Mouse (Mus musculus) stomach, postnatal 0 days (tissue): Measurements from ENCODE around the gene Eif2b5. TPM values are rescaled to one million over a fixed set of nuclear protein-coding genes. Genes with fewer than 3 reads are reported as not detected.
"Not testable (repeated sequence)": the region's sequence is repeated elsewhere in the genome, so short reads cannot be mapped to it uniquely, and the experiment has no call there.

ENCODE experiments used
- ATAC-seq: fragments of 200-750 bp; cut with Nextera tagmentation; 2 replicates; pipeline ENCODE4 v1.8.0; 2017; ENCODE audit not compliant: low FRiP score, low TSS enrichment
- DNase-seq: peaks from one replicate; pipeline ENCODE4 v3.0.0-alpha.2; 2016; ENCODE audit warnings: low spot score
- H3K27ac ChIP-seq: fragments of 300-500 bp; sonication (generic); replicated peaks from 2 replicates; pipeline ENCODE4 v1.5.1; 2014; ENCODE audit warnings: mild to moderate bottlenecking, control low read depth
- H3K27me3 ChIP-seq: fragments of 300-500 bp; sonication (generic); 2 replicates; pipeline ENCODE4 v1.6.1; 2014; ENCODE audit warnings: low read length; ENCODE audit not compliant: control insufficient read depth, insufficient read depth
- H3K36me3 ChIP-seq: fragments of 300-500 bp; sonication (generic); 2 replicates; pipeline ENCODE4 v1.6.1; 2014; ENCODE audit warnings: low read length, mixed read lengths; ENCODE audit not compliant: control insufficient read depth, insufficient read depth
- H3K4me1 ChIP-seq: fragments of 300-500 bp; sonication (generic); replicated peaks from 2 replicates; pipeline ENCODE4 v1.6.1; 2014; ENCODE audit warnings: antibody characterized with exemption; ENCODE audit not compliant: control insufficient read depth, insufficient read depth
- H3K4me2 ChIP-seq: fragments of 300-500 bp; sonication (generic); replicated peaks from 2 replicates; pipeline ENCODE4 v1.6.1; 2014; ENCODE audit warnings: low read depth, mild to moderate bottlenecking, control low read depth, moderate library complexity
- H3K4me3 ChIP-seq: fragments of 300-500 bp; sonication (generic); 2 replicates; pipeline ENCODE4 v1.5.1; 2014; ENCODE audit warnings: low read depth, low read length, control low read depth
- H3K9ac ChIP-seq: fragments of 300-500 bp; sonication (generic); 2 replicates; pipeline ENCODE4 v1.6.1; 2014; ENCODE audit warnings: mild to moderate bottlenecking, low read length, control low read depth, mixed read lengths
- H3K9me3 ChIP-seq: fragments of 300-500 bp; sonication (generic); 2 replicates; pipeline ENCODE4 v1.6.1; 2016; ENCODE audit warnings: low read length; ENCODE audit not compliant: control insufficient read depth
- CTCF ChIP-seq: IDR thresholded peaks from 2 replicates; pipeline ENCODE4 v1.5.1; 2016; ENCODE audit warnings: antibody characterized with exemption, low read depth, mild to moderate bottlenecking, moderate library complexity
- EP300 ChIP-seq: optimal IDR thresholded peaks from 2 replicates; pipeline ENCODE3; 2016; ENCODE audit warnings: antibody characterized with exemption
- WGBS: fragments of 180-500 bp; shearing (Covaris S2); extraction: QIAGEN DNeasy Blood & Tissue Kit; methylation state at CpG from one replicate; pipeline ENCODE4 v1.1.7; 2014; 5-methylcytosine and 5-hydroxymethylcytosine counted together
- polyA plus RNA-seq: library from polyadenylated mRNA; unstranded; fragments of >200 nt; fragmentation: Nextera tagmentation; extraction: Ambion mirVana; gene quantifications from 2 replicates; pipeline ENCODE4 v1.2.1, GENCODE M21; 2015

Eif2b5 gene
- polyA plus RNA-seq = 58.2 and 58.7 TPM in 2 replicates

DNA sequence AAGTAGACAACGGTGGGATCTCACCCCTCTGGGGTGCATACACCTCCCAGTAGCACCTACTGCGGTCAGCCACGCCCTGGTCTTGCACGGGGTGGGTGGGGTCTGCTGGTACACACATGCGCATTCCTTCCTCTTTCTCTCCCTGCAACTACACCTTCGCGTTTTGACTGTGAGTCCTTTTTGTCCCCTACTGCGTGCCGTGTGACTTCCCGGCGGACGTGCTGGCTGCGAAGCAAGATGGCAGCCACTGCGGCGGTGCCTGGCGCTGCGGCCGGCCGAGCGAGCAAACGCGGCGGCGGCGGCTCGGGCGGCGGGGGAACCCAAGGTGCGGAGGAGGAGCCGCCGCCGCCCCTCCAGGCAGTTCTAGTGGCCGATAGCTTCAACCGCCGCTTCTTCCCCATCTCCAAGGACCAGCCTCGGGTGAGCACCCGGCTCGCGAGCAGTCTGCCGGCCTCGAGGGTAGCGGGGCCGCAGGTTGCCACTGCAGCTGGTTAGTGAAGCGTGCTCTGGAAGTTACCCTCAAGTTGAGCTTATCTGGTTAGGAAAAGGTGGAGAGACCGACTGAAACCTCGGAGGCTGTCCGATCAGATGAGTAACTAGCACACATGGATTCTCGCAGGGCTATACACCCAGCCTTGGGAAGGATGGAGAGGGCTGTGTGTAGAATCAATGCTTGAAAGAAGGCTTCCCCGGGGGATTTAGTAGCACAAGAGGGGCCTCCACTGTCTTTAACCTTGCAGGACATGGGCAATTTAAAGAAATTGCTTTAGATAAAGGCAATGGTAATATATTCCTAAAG, at the start of gene Eif2b5:
TSS of gene Eif2b5 (plus strand) at position 141 of the 799 bp plus-strand sequence.
- Histone ChIP-seq H3K36me3 (peaks cover 18% of the 10 kb centered on the region), H3K9ac (peak within 1 kb of the TSS; percentile 91), H3K4me1 (no peaks in the 10 kb centered on the region; the same call in 1 of the 2 replicates), H3K4me3 (peak within 1 kb of the TSS; percentile 85), H3K27me3 (no peaks in the 10 kb centered on the region), H3K27ac (peak within 1 kb of the TSS; percentile 85), H3K9me3 (no peaks in the 10 kb centered on the region), H3K4me2 (peak within 1 kb of the TSS; percentile 76)
- ATAC-seq (peak; percentile 94), DNase-seq (peak; percentile 94)
- TF ChIP-seq EP300 (no peak), CTCF (peak; percentile 29; the same call in 1 of the 2 replicates)
- WGBS = under 1% methylated on average over 49 of the region's 49 CpGs

DNA sequence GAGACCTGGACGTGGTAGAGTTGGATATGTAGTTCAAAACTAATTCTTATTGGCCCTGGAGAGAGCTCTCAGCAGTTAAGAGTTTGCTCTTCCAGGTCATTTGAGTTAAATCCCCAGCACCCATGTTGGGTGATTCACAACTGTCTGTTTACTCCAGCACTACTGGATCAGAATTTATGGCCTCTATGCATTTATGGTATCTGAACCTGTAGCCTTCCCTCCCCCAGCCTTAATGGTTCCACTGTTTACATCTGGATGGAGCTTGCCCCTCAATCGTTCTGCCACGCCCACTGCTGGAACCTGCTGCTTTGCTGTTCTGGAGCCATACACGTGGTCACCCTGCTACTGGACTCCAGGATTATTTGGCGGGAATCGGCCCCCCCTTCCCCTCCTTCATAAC, 46.8 kb upstream of the Eif2b5 start:
- Histone ChIP-seq H3K27me3 (no peaks in the 10 kb centered on the region), H3K9ac (no peak overlapping the region), H3K9me3 (no peaks in the 10 kb centered on the region), H3K4me2 (no peak overlapping the region), H3K36me3 (no peaks in the 10 kb centered on the region), H3K4me1 (no peaks in the 10 kb centered on the region), H3K4me3 (no peak overlapping the region), H3K27ac (no peak overlapping the region)
- ATAC-seq (no peak), DNase-seq (no peak)
- no peak for TF ChIP-seq EP300
- TF ChIP-seq CTCF = no peak
- 45% methylated on average over 6 of the region's 6 CpGs for WGBS

DNA sequence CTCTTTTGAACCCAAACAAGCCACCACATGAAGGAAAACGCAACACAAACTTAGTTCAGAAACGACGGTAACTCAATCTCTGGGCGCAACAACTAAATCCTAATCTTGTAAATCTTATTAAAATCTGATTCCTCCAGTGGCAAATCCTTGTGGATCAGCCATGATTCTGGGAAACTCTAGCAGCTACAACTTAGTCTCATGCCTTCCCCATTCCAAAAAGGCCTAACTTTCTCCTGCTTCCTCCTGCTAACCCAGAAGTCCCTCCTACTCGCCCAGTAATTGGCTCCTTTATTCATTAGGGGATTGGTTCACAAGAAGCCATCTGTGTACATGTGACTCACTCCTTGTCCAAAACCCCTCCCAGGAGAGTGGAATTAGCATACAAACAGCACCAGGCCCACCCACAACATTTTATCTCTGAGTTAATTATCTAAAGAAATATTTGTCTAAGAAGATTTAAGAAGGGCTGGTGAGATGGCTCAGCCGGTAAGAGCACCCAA, 44.4 kb upstream of the Eif2b5 start:
- TF ChIP-seq CTCF (no peak), EP300 (no peak)
- no peak overlapping the region for H3K27ac ChIP-seq
- ATAC-seq = no peak
- H3K36me3 ChIP-seq = no peaks in the 10 kb centered on the region
- WGBS = 93% methylated on average over 6 of the region's 6 CpGs
- no peak overlapping the region for H3K4me3 ChIP-seq
- H3K4me2 ChIP-seq = no peak overlapping the region
- DNase-seq = no peak
- no peaks in the 10 kb centered on the region for H3K9me3 ChIP-seq
- H3K4me1 ChIP-seq = no peaks in the 10 kb centered on the region
- no peaks in the 10 kb centered on the region for H3K27me3 ChIP-seq
- no peak overlapping the region for H3K9ac ChIP-seq

DNA sequence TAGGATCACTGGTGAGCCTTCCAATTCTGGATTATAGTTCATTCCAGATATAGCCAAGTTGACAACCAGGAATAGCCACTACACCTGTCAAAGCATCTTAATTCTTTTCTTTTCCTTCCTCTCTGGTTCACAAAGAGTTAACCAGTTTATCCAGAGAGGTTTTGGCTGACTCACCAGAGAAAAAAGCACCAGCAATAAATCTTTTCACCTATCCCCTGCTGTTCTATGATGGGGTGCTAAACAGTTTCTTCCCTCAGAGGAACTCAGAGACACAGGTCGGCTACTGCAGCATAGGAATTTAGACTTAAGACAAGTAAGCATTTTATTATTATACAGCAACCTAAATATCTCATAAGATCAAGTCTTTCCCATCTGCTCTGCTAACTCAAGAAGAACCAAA, 42.5 kb upstream of the Eif2b5 start:
- 6% methylated on average over 1 of the region's 1 CpGs for WGBS
- H3K9me3 ChIP-seq = no peaks in the 10 kb centered on the region
- H3K27ac ChIP-seq = no peak overlapping the region
- TF ChIP-seq CTCF = no peak
- no peak for TF ChIP-seq EP300
- H3K36me3 ChIP-seq = no peaks in the 10 kb centered on the region
- ATAC-seq (no peak), DNase-seq (no peak)
- H3K4me3 ChIP-seq = no peak overlapping the region
- no peaks in the 10 kb centered on the region for H3K4me1 ChIP-seq
- no peaks in the 10 kb centered on the region for H3K27me3 ChIP-seq
- no peak overlapping the region for H3K4me2 ChIP-seq
- H3K9ac ChIP-seq = no peak overlapping the region

DNA sequence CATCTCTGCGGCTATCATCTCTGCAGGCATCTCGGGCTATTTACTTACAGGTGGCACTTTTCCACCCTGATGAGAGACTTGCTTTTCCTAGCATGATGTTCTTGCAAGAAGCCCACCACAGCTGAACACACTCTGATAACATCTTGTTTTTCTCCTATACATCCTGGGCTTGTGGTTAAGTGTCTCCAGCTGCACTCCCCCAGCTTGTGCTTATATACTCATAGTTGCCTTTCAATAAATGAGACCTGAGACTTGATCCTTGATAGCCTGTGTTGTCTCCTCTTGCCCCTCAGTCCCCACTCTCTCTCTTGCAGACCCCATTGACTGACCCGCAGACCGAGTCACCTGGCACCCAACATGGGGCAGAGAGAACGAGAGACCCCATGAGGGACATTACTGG, 39.9 kb upstream of the Eif2b5 start:
- not testable (repeated sequence) for H3K36me3 ChIP-seq, H3K9ac ChIP-seq, H3K9me3 ChIP-seq, ATAC-seq, H3K4me3 ChIP-seq, H3K4me2 ChIP-seq, H3K27ac ChIP-seq, DNase-seq, H3K27me3 ChIP-seq, H3K4me1 ChIP-seq
- 89% methylated on average over 5 of the region's 5 CpGs for WGBS

DNA sequence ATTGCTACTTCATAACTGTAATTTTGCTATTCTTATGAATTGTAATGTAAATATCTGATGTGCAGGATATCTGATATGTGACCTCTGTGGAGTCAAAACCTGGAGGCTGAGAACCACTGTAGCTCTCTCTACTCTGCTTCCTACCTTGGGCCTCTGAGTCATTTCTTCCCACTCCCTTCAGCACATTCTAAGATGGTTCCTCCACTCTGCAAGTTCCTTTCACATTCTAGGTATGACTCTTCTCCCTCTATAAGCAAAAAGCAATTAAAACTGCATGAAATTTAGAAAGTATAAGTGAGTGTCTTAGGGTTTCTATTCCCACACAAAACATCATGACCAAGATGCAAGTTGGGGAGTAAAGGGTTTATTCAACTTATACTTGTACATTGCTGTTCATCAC, 33.9 kb upstream of the Eif2b5 start:
- Histone ChIP-seq H3K4me3 (no peak overlapping the region), H3K4me2 (no peak overlapping the region), H3K36me3 (no peaks in the 10 kb centered on the region), H3K27ac (no peak overlapping the region), H3K27me3 (no peaks in the 10 kb centered on the region), H3K9ac (no peak overlapping the region), H3K9me3 (no peaks in the 10 kb centered on the region), H3K4me1 (no peaks in the 10 kb centered on the region)
- TF ChIP-seq CTCF = no peak
- no peak for TF ChIP-seq EP300
- no peak for ATAC-seq
- no peak for DNase-seq
